Mouse (Mus musculus): Measurements from ENCODE around the gene Uncx.

DNA sequence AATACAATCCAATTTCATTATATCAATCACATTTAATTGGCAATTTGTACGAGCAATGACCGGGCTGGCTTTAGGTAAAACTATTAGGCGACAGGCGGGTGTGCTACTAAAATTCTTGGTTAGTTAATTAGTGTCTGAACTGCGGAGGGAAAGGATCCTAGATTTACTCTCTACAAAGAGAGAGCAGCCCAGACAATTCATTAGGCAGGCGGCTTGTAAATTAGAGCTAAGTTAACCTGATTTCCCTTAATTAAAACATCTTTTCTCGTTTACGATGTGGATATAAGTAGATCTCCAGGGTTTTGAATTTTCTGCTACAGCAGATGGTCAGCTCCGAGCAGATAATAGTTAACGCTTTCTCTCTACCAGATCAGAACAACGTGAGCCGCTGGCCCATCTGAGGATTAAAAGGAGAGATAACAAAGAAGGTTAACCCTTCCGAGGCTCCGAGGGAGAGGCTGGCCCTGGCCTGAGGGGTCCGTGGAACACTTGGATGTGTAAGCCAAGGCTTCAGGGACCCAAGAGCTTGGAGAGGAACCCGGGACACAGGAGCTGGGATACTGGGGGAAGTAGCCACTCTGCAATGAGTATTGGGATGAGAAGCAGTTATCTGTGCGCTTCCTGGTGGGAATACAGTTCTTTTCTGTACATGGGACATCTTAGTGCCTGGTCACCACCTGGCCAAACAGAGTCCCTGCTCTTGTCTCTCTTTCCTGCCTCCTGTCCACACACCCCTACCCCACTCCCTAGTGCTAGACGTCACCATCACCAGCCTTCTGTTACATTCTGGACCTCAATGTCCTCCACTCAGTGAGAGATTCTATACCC lies 6.2 kb upstream of the Uncx start:
- TF ChIP-seq CTCF (IDR thresholded peaks at IDR 0.05; ENCODE audit: low read depth) = no peak
- no peak for TF ChIP-seq EP300 (IDR thresholded peaks at IDR 0.05; ENCODE audit: low read depth)

Measured in liver, postnatal 0 days (tissue).